Mouse (Mus musculus) gastrocnemius, postnatal 10 days (tissue): ENCODE measurements around the gene Hagh. TPM values are rescaled to one million over a fixed set of nuclear protein-coding genes. Genes with fewer than 3 reads are reported as not detected.

Experiments
- DNase-seq: peaks from one replicate; pipeline ENCODE4 v3.0.0; 2021; ENCODE audit warnings: mixed read lengths
- total RNA-seq, 2 experiments: library from RNA; stranded (reverse); gene quantifications; 2 replicates each; pipeline ENCODE4 v1.2.3; 2021

Gene Hagh
- total RNA-seq, 2 experiments from 2014 or later: 78.0 to 86.1 TPM

DNA sequence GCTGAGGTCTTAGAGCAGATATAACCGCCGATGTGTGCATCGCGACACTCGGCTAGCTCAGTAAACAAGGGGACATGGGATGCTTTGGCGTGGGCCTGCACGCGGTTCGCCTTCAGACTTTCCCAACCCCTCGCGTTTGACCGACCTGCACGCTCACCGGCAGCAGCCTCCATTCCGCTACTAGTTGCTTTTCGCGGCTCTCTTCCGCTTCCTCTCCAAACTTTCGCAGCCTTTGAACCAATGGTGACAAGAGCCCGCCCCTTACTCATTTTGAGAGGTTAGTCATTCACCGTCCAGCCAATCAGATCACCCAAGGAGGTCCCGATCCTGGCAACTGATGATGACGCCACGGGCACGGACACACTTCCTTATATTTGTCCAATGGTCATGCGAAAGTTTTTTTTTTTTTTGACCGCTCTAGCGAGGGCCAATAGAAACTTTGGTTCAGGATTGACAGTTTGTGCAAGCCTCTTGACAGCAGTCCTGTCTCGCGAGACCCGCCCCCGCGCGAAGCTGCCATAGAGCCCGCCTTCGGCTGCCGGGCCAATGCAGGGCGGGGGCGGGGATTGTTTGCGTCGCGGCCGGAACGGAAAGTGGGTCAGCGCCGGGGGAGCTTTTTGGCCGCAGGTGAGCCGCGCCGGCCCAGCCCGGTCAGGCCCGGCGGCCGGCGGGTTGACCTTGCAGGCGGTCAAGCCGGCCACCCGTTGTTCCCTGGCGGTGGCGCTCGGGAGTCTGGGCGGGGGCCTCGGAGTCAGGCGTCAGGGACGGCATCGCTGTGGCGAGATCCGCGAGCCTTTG, 46.4 kb downstream of the Hagh start, which contains the start of the genes Nubp2 and Spsb3:
Gene Nubp2 (minus strand): TSS at position 216 of the 798 bp plus-strand sequence.
Gene Spsb3 (plus strand): TSS at position 510 of the 798 bp plus-strand sequence.
- DNase-seq: peak; percentile 99

DNA sequence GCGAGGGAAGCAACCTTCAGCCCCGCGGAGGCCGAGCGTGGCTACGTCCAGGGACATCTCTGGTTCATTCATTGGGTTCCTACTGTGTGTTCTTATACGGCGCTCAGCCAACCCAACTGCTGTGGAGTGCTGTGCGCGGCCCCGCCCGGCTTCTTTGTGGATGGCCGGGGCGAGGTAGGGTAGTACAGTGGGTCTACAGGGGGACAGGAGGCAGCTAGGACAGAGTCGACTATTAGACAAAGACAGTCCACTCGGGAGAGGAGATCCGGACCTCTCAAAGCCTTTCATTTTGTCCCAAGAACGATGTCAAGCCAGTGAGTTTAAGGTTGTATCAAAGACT, 47.0 kb downstream of the Hagh start:
- no peak for DNase-seq

DNA sequence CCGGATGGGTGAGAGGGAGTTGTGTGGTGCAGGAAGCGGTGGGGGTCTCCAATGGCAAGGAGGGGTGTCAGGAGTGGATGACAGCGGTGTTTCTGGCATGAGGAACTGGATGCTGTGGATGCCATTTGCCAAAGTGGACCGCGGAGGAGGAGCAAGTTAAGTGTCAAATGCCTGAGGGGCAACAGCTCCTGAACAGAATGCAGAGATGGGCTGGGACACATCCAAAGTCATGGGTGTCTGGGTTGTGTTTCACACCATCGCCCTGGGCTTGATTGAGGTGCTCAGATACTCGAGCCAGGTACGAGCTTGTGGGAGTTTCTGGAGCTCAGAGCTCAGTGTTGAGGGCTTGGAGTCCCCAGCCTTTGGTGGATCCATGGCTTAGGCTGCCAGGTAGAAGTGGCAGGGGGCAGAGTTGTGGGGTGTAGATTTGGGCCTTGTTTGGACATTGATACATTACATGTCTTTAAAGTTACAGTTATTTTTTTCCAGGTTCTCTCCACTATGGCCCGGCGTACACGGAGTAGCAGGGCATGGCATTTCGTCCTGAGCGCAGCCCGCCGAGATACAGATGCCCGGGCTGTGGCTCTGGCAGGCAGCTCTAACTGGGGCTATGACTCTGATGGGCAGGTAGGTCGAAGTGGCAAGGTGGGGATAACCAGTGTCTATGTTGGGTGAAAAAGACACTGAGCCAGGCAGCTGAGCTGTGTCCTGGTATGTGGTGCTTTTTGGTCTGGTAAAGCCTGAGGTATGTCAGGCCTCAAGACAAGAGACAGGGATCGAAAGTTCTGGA, 47.5 kb downstream of the Hagh start:
- DNase-seq: no peak

DNA sequence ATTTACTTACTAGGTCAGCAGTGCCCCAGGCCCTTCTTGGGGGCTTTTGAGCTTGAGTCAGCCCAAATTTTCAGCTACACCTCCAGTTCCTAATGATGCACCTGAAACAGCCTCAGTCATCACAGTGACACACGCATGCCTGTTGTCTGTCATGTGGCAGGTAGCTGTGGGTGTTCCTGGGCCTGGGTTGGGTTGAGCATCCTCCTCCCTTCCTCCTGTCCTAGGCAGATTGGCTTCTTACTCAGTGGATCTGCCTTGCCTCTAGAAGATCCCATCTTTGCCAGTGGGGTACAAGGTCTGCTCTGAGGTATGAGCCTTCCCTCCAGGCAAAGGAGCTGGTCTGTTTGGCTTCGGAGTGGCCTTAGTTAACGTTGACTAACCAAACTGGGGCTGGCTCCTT, 48.9 kb downstream of the Hagh start:
- no peak for DNase-seq

DNA sequence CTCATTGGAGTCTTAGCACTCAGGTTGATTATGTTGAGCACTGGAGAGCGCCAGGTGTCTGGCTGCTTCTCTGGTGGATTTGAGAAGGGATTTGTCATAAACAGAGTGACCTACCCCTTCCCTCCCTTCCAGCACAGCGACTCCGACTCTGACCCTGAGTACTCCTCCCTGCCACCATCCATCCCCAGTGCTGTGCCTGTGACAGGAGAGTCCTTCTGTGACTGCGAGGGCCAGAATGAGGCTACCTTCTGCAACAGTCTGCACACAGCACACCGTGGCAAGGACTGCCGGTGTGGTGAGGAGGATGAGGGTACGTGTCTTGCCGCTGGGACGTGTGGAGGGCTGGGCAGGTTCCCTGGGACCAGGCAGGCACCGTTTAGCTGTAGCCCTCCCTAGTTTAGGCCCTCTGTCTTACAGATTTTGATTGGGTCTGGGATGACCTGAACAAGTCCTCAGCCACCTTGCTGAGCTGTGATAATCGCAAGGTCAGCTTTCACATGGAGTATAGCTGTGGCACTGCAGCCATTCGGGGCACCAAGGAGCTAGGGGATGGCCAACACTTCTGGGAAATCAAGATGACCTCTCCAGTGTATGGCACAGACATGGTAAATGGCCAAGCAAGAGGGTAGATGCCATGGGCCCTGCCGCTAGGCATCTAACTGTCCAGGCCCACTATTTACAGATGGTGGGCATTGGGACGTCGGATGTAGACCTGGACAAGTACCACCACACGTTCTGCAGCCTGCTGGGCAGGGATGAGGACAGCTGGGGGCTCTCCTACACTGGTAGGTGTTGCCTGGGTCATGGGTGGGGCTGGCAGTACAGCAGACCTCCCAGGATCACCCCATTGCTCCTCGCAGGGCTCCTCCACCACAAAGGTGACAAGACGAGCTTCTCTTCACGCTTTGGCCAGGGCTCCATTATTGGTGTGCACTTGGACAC, 50.5 kb downstream of the Hagh start:
- no peak for DNase-seq

GRCm38 (mm10) chr17:24891321-24891720, 51.4 kb downstream of the Hagh start:
- DNase-seq: no peak

DNA sequence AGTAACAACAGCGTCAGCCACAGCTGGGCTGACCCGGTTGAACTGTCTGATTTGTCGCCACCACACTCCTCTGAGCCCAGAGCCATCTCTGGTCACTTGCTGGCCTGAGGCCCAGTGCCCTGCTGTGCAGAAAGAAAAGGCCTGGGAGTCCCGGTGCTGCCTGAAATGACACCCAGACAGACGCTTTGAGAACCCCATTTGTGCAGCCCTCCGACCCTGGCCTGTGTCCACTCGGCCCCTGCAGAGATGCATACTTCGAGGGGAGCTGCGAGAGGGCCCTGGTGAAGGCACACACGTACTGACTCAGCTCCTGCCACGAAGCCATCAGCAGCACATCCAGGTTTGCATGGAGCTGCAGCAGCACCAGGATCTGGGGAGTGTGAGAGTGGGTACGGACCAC, 52.8 kb downstream of the Hagh start:
- DNase-seq: no peak

DNA sequence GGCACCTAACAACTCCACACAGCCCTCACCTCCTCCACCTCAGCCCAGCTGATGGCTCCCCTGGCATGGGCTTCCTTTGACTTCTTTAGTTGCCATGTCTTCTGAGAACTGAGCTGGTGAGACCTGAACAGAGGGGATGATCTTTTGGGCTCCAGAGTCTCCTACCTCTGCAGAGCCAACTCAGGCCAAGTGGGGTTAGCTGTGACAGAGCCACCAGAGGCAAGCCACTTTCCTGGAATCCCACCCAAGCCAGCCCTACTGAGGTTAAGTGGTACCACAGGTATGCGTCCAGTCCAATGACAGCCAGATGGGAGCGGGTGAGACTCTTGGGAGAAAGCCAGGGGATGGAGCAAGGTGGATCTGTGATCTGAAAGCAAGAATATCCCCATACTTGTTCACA, 53.3 kb downstream of the Hagh start:
- no peak for DNase-seq

DNA sequence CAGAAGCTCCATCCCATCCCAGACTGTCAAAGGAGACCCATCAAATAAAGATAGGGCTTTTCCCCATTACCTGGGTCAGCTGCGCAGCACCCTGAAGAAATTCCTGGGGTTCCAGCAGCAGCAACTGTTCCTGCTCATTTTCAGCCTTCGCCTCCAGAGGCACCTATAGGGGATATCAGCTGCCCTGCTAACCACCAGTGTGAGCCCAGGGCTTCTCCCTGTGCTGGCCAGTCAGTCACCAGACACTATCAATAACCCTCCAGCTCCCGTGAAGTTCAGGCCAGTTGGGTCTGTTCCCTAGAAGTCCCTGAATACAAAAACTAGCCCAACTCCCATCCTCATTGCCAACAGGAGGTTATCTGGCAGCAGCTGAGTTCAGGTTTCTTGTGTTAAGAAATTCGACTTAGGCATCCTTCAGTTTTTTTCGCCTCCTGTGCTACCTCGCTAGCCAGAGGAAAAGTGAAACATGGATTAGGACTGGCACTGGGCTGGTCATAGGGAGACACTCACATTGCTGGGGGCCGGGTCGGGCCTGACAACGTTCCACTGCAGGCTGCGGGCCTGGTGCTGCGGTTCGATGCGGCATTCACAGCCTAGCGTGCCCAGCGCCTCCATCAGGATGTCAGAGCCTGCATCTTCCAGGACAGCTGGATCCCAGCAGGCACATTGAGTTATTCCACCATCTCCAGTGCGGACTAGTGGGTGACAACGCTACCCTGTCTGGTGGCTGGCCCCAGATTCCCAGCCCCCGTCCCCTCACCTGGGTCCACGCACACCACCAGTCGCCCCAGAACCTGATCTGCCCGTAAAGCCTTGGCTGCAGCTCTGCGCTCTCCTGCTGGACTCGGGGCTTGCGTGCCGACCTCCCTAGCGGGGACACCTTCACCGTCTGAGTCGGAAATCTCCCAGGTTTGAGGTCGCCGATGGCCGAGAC, 54.4 kb downstream of the Hagh start:
- DNase-seq: no peak

DNA sequence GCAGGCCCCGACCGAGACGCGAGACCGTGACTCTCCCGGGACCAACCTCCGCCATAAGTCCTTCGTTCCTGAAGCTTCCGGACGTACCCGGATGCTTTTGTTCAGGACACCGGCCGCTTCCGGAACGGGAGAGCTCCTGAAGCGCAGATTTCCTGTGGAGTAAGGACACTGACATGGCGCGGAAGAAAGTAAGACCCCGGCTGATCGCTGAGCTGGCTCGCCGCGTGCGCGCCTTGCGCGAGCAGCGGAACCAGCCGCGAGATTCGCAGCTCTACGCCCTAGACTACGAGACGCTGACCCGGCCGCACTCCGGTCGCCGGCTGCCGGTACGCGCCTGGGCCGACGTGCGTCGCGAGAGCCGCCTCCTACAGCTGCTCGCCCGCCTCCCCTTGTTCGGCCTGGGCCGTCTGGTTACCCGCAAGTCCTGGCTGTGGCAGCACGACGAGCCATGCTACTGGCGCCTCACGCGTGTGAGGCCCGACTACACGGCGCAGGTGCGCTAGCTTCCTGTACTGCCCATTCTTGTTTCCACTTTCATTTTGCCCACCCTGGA, 55.1 kb downstream of the Hagh start, which contains the start of the genes Eme2 and Mrps34:
Gene Eme2 (minus strand): TSS at position 93 of the 553 bp plus-strand sequence.
Gene Mrps34 (plus strand): TSS at position 122 of the 553 bp plus-strand sequence.
- peak; percentile 73 for DNase-seq

DNA sequence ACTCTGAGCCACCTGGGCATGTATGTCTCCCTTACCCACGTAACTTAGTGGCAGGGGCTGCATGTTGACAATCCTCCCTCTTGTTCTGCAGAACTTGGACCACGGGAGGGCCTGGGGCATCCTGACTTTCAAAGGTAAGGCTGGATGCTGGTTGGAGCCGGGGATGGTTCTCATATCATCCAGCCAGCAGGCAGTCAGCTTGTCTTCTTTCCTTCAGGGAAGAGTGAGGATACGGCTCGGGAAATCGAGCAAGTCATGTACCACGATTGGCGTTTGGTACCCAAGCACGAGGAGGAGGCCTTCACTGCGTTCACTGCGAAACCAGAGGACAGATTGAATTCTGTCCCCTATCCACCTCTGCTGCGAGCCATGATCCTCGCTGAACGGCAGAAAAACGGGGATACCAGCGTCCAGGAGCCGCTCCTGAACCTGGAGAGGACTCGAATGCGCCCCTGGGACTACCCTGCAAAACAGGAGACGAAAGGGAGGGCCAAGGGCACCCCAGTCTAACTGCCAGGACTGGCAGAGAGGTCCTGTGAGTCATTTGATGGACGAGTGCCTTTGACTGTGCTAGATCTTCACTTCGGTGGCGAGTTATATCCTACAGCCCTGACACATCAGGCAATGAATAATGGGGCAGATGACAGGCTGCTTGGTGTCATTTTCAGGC, 55.8 kb downstream of the Hagh start:
- DNase-seq: no peak

- DNase-seq: peak; percentile 77
These were observed 56.5 kb downstream of the Hagh start, which contains the start of gene Nme3 for GRCm38 (mm10) chr17:24896241-24896992. Gene Nme3 (plus strand): TSS chr17:24896500.

- DNase-seq: no peak
These were observed 57.0 kb downstream of the Hagh start for GRCm38 (mm10) chr17:24896993-24897269.

GRCm38 (mm10) chr17:24897600-24897999, 57.7 kb downstream of the Hagh start:
- no peak for DNase-seq

GRCm38 (mm10) chr17:24898041-24898854, 58.3 kb downstream of the Hagh start:
- DNase-seq: no peak

- no peak for DNase-seq
These were observed 59.2 kb downstream of the Hagh start for GRCm38 (mm10) chr17:24899153-24899552.

DNA sequence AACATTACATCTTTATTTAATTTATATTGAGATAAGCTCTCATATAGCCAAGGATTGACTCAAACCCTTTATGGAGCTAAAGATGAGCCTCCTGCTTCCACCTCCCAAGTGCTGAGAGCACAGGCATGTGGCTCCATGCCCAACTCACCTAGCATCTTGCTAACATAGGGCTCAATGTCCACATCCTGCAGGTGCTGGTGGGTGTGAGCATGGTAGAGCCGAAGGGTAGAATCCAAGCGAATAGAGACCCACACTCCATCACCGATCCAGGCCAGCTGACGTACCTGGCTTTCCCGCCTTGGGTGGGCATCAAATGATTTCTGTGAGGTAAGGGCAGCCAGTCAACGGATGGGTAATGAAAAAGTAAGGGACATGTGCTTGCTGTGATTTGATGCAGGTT, 60.1 kb downstream of the Hagh start:
- DNase-seq: no peak

DNA sequence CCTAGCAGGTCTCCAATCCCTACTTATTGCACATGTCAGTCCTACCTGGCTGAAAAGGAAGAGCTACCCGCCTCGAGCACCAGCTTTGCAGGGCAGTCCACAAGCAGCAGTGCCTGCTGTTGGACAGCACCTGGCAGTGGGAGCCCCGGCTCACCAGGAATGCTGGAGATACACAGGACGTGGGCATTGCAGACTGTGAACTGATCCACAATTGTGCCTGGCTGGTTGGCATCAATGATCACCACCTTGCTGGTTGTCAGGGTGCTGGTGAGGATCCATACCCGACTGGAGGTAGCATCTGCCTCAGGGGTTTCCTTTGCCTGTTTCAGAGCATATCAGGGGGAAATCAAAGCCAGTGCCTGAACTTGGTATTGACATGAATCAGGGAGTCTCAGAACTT, 62.2 kb downstream of the Hagh start:
- no peak for DNase-seq
